Mouse (Mus musculus): ENCODE results near the gene Rab1b. TPM values are rescaled to one million over a fixed set of nuclear protein-coding genes. Genes with fewer than 3 reads are reported as not detected.
"Not testable (repeated sequence)": the region's sequence is repeated elsewhere in the genome, so short reads cannot be mapped to it uniquely, and the experiment has no call there.

The Rab1b gene
- 212 TPM for polyA plus RNA-seq (2012; fragmentation: generic; extraction: Trizol)
- long read RNA-seq, experiment 1, transcript Rab1b-201 (6 exons, 1,913 nt) = major isoform, 192 of 229 reads
- long read RNA-seq, experiment 1, partial matches to known transcripts = 8 of 229 reads
- long read RNA-seq, experiment 1, other reads (novel, unspliced or antisense) = 28 of 229 reads
- long read RNA-seq, experiment 2, transcript Rab1b-201 (6 exons, 1,913 nt) = major isoform, 903 of 938 reads
- long read RNA-seq, experiment 2, partial matches to known transcripts = 10 of 938 reads
- long read RNA-seq, experiment 2, other reads (novel, unspliced or antisense) = 19 of 938 reads

GRCm38 (mm10) chr19:5106731-5107191 is at the start of gene Rab1b:
Gene Rab1b, minus strand, starts transcription at chr19:5107072.
- peaks cover 13% of the 10 kb centered on the region for H3K79me3 ChIP-seq (ENCODE audit: low read depth)
- H3K36me3 ChIP-seq (ENCODE audit: control insufficient read depth, insufficient read depth) = peaks cover 59% of the 10 kb centered on the region
- H3K27me3 ChIP-seq (ENCODE audit: control insufficient read depth, insufficient read depth, insufficient read length) = no peaks in the 10 kb centered on the region
- peak within 1 kb of the TSS; percentile 79 for H3ac ChIP-seq (ENCODE audit: control insufficient read depth, insufficient read length, low read depth)
- peak within 1 kb of the TSS; percentile 97 for H3K4me3 ChIP-seq (ENCODE audit: insufficient read depth, poor library complexity, severe bottlenecking)
- no peak for TF ChIP-seq USF1 (IDR thresholded peaks at IDR 0.05; ENCODE audit: low read depth)
- TF ChIP-seq MAX (IDR thresholded peaks at IDR 0.05) = no peak
- no peak for TF ChIP-seq CEBPB (IDR thresholded peaks at IDR 0.05; ENCODE audit: low read depth)
- no peak for TF ChIP-seq MYOG (IDR thresholded peaks at IDR 0.05; ENCODE audit: control insufficient read depth, extremely low read depth, insufficient read length)
- no peak for TF ChIP-seq MYOD1 (IDR thresholded peaks at IDR 0.05; ENCODE audit: control insufficient read depth, insufficient read length, low read depth)
- no peak for TF ChIP-seq CTCF (IDR thresholded peaks at IDR 0.05; ENCODE audit: control insufficient read depth, insufficient read depth, insufficient read length)
- TF ChIP-seq FOSL1 (IDR thresholded peaks at IDR 0.05; ENCODE audit: insufficient read depth, low read length, poor library complexity, severe bottlenecking) = no peak
- peaks cover 23% of the 10 kb centered on the region for H3K79me2 ChIP-seq (ENCODE audit: control insufficient read depth, insufficient read depth)

GRCm38 (mm10) chr19:5152261-5152660 is 45.4 kb upstream of the Rab1b start:
- Histone ChIP-seq H3K79me2 (ENCODE audit: control insufficient read depth, insufficient read depth) (no peaks in the 10 kb centered on the region), H3ac (ENCODE audit: control insufficient read depth, insufficient read length, low read depth) (no peak overlapping the region), H3K4me3 (ENCODE audit: insufficient read depth, poor library complexity, severe bottlenecking) (no peak overlapping the region), H3K79me3 (ENCODE audit: low read depth) (no peaks in the 10 kb centered on the region), H3K27me3 (ENCODE audit: control insufficient read depth, insufficient read depth, insufficient read length) (no peaks in the 10 kb centered on the region), H3K36me3 (ENCODE audit: control insufficient read depth, insufficient read depth) (no peaks in the 10 kb centered on the region)
- TF ChIP-seq CTCF (IDR thresholded peaks at IDR 0.05; ENCODE audit: control insufficient read depth, insufficient read depth, insufficient read length) (no peak), MYOD1 (IDR thresholded peaks at IDR 0.05; ENCODE audit: control insufficient read depth, insufficient read length, low read depth) (no peak), MAX (IDR thresholded peaks at IDR 0.05) (no peak), MYOG (IDR thresholded peaks at IDR 0.05; ENCODE audit: control insufficient read depth, extremely low read depth, insufficient read length) (no peak), CEBPB (IDR thresholded peaks at IDR 0.05; ENCODE audit: low read depth) (no peak), USF1 (IDR thresholded peaks at IDR 0.05; ENCODE audit: low read depth) (no peak), FOSL1 (IDR thresholded peaks at IDR 0.05; ENCODE audit: insufficient read depth, low read length, poor library complexity, severe bottlenecking) (no peak)

DNA sequence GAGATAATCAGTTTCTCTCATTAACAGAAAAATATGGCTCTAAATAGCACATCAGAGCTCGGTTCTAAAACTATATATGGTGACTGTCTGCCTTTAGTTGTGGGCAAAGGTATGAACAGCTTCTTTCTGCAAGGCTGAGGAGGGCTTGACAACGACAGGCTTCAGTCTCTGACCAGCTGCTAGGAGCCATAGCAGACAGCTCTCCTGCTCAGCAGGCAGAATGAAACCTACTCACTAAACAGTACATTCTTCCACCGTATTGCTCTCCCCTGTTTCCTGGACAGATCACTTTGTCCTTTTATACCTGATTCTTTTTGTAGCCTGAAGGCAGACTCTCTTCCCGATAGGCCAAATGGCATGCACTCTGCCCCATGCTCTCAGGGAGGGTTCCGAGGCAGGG is 44.9 kb upstream of the Rab1b start:
- Histone ChIP-seq H3K36me3 (ENCODE audit: control insufficient read depth, insufficient read depth) (no peaks in the 10 kb centered on the region), H3K4me3 (ENCODE audit: insufficient read depth, poor library complexity, severe bottlenecking) (no peak overlapping the region), H3K79me3 (ENCODE audit: low read depth) (no peaks in the 10 kb centered on the region), H3K27me3 (ENCODE audit: control insufficient read depth, insufficient read depth, insufficient read length) (no peaks in the 10 kb centered on the region), H3ac (ENCODE audit: control insufficient read depth, insufficient read length, low read depth) (no peak overlapping the region), H3K79me2 (ENCODE audit: control insufficient read depth, insufficient read depth) (no peaks in the 10 kb centered on the region)
- no peak for TF ChIP-seq FOSL1 (IDR thresholded peaks at IDR 0.05; ENCODE audit: insufficient read depth, low read length, poor library complexity, severe bottlenecking)
- no peak for TF ChIP-seq CEBPB (IDR thresholded peaks at IDR 0.05; ENCODE audit: low read depth)
- TF ChIP-seq MYOG (IDR thresholded peaks at IDR 0.05; ENCODE audit: control insufficient read depth, extremely low read depth, insufficient read length) = no peak
- no peak for TF ChIP-seq CTCF (IDR thresholded peaks at IDR 0.05; ENCODE audit: control insufficient read depth, insufficient read depth, insufficient read length)
- TF ChIP-seq USF1 (IDR thresholded peaks at IDR 0.05; ENCODE audit: low read depth) = no peak
- TF ChIP-seq MAX (IDR thresholded peaks at IDR 0.05) = no peak
- TF ChIP-seq MYOD1 (IDR thresholded peaks at IDR 0.05; ENCODE audit: control insufficient read depth, insufficient read length, low read depth) = no peak

GRCm38 (mm10) chr19:5151331-5151730 is 44.5 kb upstream of the Rab1b start:
- Histone ChIP-seq H3K36me3 (ENCODE audit: control insufficient read depth, insufficient read depth) (no peaks in the 10 kb centered on the region), H3K27me3 (ENCODE audit: control insufficient read depth, insufficient read depth, insufficient read length) (no peaks in the 10 kb centered on the region)
- TF ChIP-seq MAX (IDR thresholded peaks at IDR 0.05) = no peak
- TF ChIP-seq CTCF (IDR thresholded peaks at IDR 0.05; ENCODE audit: control insufficient read depth, insufficient read depth, insufficient read length) = peak; percentile 9
- TF ChIP-seq MYOG (IDR thresholded peaks at IDR 0.05; ENCODE audit: control insufficient read depth, extremely low read depth, insufficient read length) = no peak

GRCm38 (mm10) chr19:5150358-5150757 is 43.5 kb upstream of the Rab1b start:
- no peak overlapping the region for H3K4me3 ChIP-seq (ENCODE audit: insufficient read depth, poor library complexity, severe bottlenecking)
- TF ChIP-seq MAX (IDR thresholded peaks at IDR 0.05) (no peak), MYOD1 (IDR thresholded peaks at IDR 0.05; ENCODE audit: control insufficient read depth, insufficient read length, low read depth) (no peak), CEBPB (IDR thresholded peaks at IDR 0.05; ENCODE audit: low read depth) (no peak), USF1 (IDR thresholded peaks at IDR 0.05; ENCODE audit: low read depth) (no peak), MYOG (IDR thresholded peaks at IDR 0.05; ENCODE audit: control insufficient read depth, extremely low read depth, insufficient read length) (no peak), CTCF (IDR thresholded peaks at IDR 0.05; ENCODE audit: control insufficient read depth, insufficient read depth, insufficient read length) (no peak), FOSL1 (IDR thresholded peaks at IDR 0.05; ENCODE audit: insufficient read depth, low read length, poor library complexity, severe bottlenecking) (no peak)
- no peaks in the 10 kb centered on the region for H3K36me3 ChIP-seq (ENCODE audit: control insufficient read depth, insufficient read depth)
- no peaks in the 10 kb centered on the region for H3K27me3 ChIP-seq (ENCODE audit: control insufficient read depth, insufficient read depth, insufficient read length)
- H3K79me3 ChIP-seq (ENCODE audit: low read depth) = no peaks in the 10 kb centered on the region
- H3ac ChIP-seq (ENCODE audit: control insufficient read depth, insufficient read length, low read depth) = no peak overlapping the region
- no peaks in the 10 kb centered on the region for H3K79me2 ChIP-seq (ENCODE audit: control insufficient read depth, insufficient read depth)

More at GRCm38 (mm10) chr19:5151331-5151730, 44.5 kb upstream of the Rab1b start:
- Histone ChIP-seq H3K79me2 (ENCODE audit: control insufficient read depth, insufficient read depth) (no peaks in the 10 kb centered on the region), H3K79me3 (ENCODE audit: low read depth) (no peaks in the 10 kb centered on the region), H3K4me3 (ENCODE audit: insufficient read depth, poor library complexity, severe bottlenecking) (no peak overlapping the region), H3ac (ENCODE audit: control insufficient read depth, insufficient read length, low read depth) (no peak overlapping the region)

GRCm38 (mm10) chr19:5149041-5149440 is 42.2 kb upstream of the Rab1b start:
- H3K79me3 ChIP-seq (ENCODE audit: low read depth); H3ac ChIP-seq (ENCODE audit: control insufficient read depth, insufficient read length, low read depth); H3K4me3 ChIP-seq (ENCODE audit: insufficient read depth, poor library complexity, severe bottlenecking); H3K36me3 ChIP-seq (ENCODE audit: control insufficient read depth, insufficient read depth); H3K27me3 ChIP-seq (ENCODE audit: control insufficient read depth, insufficient read depth, insufficient read length); H3K79me2 ChIP-seq (ENCODE audit: control insufficient read depth, insufficient read depth): not testable (repeated sequence)
